Mouse (Mus musculus) adrenal gland, postnatal 4 days (tissue): ENCODE data around the gene Ercc8. TPM values are rescaled to one million over a fixed set of nuclear protein-coding genes. Genes with fewer than 3 reads are reported as not detected.

Experiments used
- DNase-seq, 2 experiments: peaks; one replicate each; pipeline ENCODE4 v3.0.0; 2021 to 2022; ENCODE audit warnings: low spot score in 2 of 2, mixed read lengths in 2 of 2
- long read RNA-seq, 2 experiments: library from polyadenylated mRNA; stranded (forward); transcript quantifications; one replicate each; pipeline ENCODE4 v2.0.0; 2021
- total RNA-seq, 2 experiments: library from RNA; stranded (reverse); gene quantifications; 2 replicates each; pipeline ENCODE4 v1.2.3; 2021

Ercc8 gene
- total RNA-seq, result 10 to 100 TPM; 15.4 to 16.8 TPM
- long read RNA-seq, experiment 1, partial matches to known transcripts, result 0 of 6 reads
- long read RNA-seq, experiment 1, other reads (novel, unspliced or antisense), result 3 of 6 reads
- long read RNA-seq, experiment 2, partial matches to known transcripts, result 1 of 8 reads
- long read RNA-seq, experiment 2, other reads (novel, unspliced or antisense), result 3 of 8 reads

- DNase-seq, result peak; percentile 93 to 94
Observed at GRCm38 (mm10) chr13:108158465-108159240, at the start of gene Ercc8, which contains the start of gene Ndufaf2. TSS of gene Ercc8 (plus strand) at chr13:108158731. TSS of gene Ndufaf2 (minus strand) at chr13:108158623.

DNA sequence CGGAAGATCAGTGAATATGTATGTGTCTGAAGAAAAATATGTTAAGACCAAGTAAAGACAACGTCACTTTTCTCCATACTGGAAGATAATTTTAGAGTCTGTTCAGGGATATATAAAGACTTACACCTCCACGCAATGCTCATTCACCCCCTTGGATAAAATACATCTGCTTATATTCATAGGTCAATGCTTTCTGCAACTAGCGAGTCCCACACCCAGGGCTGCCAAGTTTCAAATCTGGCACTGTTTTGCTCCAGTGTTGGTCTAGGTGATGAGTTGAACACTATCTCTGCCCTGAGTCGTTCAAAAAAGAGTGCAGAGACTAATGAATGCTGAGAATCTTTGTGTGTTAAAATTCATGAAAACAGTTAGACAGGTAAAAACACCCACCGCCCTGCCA lies 47.6 kb upstream of the Ercc8 start:
- DNase-seq, result no peak

DNA sequence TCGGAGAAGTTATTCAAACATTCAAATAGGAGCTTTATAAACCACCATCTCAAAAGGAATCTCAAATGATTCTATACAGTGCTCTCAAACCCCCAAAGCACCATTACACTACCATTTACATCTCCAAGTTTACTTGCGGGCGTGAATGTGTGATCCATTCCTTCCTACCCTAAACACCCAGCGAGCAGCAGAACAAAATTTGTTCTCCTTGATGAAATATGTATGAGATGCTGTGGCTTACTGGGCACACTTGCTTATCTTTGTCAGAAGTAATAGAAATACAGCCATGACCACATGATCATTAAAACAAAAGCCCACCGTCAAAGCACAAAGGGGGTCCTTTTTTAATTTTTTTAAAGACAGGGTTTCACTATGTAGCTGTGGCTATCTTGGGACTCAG lies 45.0 kb upstream of the Ercc8 start:
- no peak for DNase-seq

- no peak for DNase-seq
Observed at GRCm38 (mm10) chr13:108114257-108114656, 44.3 kb upstream of the Ercc8 start.

GRCm38 (mm10) chr13:108117654-108118053 lies 40.9 kb upstream of the Ercc8 start:
- DNase-seq, result no peak

- no peak for DNase-seq
Observed at GRCm38 (mm10) chr13:108118188-108118587, 40.3 kb upstream of the Ercc8 start.

DNA sequence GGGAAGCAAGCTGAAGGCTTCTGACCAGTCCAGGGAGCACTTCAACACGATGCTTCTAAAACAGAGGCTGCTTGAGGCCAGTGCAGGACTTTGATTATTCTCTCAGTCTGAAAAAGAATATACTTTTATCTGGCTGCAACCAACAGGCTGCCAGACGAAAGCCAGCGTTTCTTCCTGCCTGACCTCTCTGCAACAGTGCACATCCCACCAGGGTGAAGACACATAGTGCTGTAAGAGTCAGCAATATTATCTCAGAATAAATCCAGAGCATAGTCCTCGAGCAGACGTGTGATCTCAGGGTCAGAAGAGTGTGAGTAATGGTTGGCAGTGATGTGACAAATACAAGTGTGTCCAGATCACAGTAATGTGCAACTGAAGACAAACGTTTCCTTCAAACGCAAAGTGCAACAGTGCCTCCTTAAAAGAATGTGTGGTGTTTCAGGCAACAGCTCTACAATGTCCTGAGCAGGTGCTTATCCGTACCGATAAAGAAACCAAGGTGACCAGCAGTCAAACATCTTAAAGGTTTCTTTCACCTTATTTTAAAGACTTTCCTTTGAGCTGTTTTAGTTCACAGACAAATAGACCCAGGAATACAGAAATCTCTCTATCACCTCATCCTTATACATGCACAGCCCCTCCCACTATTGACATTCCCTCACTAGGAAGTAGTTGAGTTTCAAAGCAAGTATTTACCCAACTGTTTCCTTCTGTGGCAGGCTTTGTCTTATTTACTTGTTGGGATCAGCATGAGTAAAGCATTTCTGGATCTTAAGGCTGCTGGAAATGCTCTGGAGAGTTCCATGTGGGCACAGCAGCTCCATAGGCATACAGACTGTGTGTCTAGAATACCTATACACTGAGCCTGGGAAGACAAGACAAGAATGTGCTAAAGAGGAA lies 38.9 kb upstream of the Ercc8 start:
- DNase-seq, result no peak

- DNase-seq, result no peak
Observed at GRCm38 (mm10) chr13:108123109-108123723, 35.3 kb upstream of the Ercc8 start.

GRCm38 (mm10) chr13:108124096-108124495 lies 34.4 kb upstream of the Ercc8 start:
- DNase-seq, result no peak

GRCm38 (mm10) chr13:108126246-108126645 lies 32.3 kb upstream of the Ercc8 start:
- no peak for DNase-seq

- no peak for DNase-seq
Observed at GRCm38 (mm10) chr13:108127130-108127529, 31.4 kb upstream of the Ercc8 start.

DNA sequence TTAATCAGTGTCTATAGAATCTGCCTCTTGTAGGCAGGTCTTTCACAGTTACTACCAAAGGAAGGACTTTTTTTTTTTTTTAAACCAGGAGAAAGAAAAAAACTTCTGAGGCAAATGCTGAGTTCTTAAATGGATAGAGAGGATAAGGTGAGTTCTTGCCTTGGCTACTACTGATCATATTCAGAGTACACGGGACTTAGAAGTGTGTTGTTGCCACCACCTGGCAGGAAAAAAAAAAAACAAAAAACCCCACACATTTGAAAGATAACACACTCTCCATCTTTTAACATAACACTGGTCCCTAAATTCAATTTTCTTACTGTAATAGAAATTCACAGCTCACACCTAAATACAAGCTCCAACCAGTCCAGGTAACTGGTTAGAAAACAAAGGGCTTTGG lies 30.6 kb upstream of the Ercc8 start:
- DNase-seq, result no peak

DNA sequence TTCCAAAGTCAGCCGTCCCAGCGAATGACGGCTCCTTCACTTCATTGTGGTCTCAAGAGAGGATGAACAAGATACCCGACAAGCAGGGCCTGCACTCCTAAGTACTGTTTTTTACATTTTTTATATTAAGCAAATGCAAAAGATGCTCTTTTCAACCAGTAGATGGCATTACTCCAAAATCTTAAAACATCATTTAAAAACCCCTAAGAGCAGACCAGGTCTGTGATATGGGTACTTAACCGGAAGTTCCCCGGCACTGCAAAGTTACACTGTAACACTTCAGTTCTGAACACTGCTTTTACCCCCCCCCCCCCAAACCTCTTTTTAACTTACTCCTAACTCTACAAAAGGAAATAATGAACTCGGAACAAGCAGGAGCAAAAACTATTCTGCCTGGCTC lies 29.5 kb upstream of the Ercc8 start:
- no peak for DNase-seq

GRCm38 (mm10) chr13:108130737-108131136 lies 27.8 kb upstream of the Ercc8 start:
- DNase-seq, result no peak

DNA sequence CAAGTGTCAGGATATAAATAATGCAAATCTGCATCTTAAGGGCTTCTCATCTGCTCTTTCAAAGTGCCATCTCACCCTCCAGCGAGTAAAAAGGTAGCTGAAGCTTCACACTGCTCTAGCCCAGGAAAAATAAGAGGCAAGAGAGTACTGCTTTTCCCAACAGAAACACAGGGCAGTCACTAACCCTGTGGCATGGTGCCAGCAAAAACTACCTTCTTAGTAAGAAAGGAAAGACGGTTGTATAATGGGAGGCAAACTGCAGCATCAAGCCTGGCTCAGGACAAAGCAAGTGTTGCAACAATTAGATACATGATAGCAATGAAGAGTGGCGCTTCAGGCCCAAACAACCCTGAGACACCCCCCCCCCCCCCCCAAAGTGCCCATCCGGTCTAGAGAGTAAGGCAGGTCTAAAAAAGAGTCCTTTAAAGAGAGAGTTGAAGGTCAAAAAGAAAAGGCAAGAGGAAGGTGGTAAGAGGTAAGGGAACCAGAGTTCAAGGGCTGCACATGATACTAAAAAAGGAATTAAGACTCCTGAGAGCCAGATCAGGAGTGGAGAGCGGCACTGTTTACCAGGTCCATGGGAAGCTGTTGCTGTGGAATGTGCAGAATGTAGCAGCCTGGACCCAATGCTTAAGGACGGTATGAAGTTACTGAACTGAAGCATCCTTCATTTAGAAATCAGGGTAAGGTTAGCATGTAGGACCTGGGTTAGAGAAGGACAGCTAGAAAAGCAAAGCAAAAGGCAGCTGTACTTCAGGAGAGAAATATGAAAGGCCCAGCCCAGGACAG lies 26.3 kb upstream of the Ercc8 start:
- no peak for DNase-seq

- no peak for DNase-seq
Observed at GRCm38 (mm10) chr13:108135617-108136016, 22.9 kb upstream of the Ercc8 start.

GRCm38 (mm10) chr13:108138403-108138977 lies 20.0 kb upstream of the Ercc8 start:
- DNase-seq, result no peak

GRCm38 (mm10) chr13:108144086-108144485 lies 14.4 kb upstream of the Ercc8 start:
- no peak for DNase-seq

DNA sequence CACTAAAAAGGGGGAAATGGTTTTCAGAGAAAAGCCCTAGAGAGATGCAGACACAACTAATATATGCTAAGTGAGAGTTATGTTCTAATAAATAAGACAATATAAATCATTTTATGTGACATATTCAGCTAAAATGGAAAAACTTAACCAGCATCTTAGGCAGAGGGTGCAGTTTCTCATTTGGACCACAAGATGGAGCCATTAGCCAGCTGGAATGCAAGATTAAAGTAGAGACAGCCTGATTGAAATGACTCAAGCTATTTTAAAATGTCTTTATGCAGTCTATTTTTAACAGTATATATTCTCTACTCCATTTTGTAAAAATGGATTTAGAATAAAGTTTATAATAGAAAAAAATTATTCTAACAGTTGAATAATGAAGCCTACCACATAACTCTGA lies 6.7 kb upstream of the Ercc8 start:
- DNase-seq, result no peak
